In genomic region chr17:83649986-83650385, GRCm38 (mm10) we compare ENCODE assay signal across 19 mouse cellular contexts. TPM values are rescaled to one million over a fixed set of nuclear protein-coding genes. Genes with fewer than 3 reads are reported as not detected.
DNase-seq lines count a peak whose midpoint lies in the region; ATAC-seq and TF ChIP-seq lines count a peak whose summit lies in the region.
"Had no signal": no experiment of that assay in that cellular context is flagged by ENCODE, and none has a peak within 500 bp of the region (broad histone marks: within the 10 kb centered on the region; RNA-seq: fewer than 3 reads in every experiment).

No protein-coding gene starts in this region.

- peak overlapping the region; percentile 86 for H3K27ac ChIP-seq in liver, embryonic 12.5 days
- no peak overlapping the region for H3K27ac ChIP-seq in hindbrain, embryonic 16.5 days (ENCODE audit: low read depth, low read length)
- H3K27ac ChIP-seq in hindbrain, embryonic 10.5 days = no peak overlapping the region
- H3K27ac ChIP-seq: forebrain, embryonic 15.5 days; heart, adult 2 months; hindbrain, embryonic 15.5 days; kidney, embryonic 15.5 days; limb, embryonic 15.5 days; neural tube, embryonic 15.5 days had no signal

- peak overlapping the region; percentile 37; the same call in 1 of the 2 replicates for H3K4me2 ChIP-seq in liver, embryonic 12.5 days
- no peak overlapping the region for H3K4me2 ChIP-seq in hindbrain, embryonic 16.5 days (ENCODE audit: low read length)
- H3K4me2 ChIP-seq: forebrain, embryonic 15.5 days; hindbrain, embryonic 15.5 days; kidney, embryonic 15.5 days; limb, embryonic 15.5 days; midbrain, embryonic 11.5 days; neural tube, embryonic 15.5 days had no signal

- H3K9me3 ChIP-seq in liver, embryonic 12.5 days (replicated peaks) = no peaks in the 10 kb centered on the region
- H3K9me3 ChIP-seq in hindbrain, embryonic 16.5 days (ENCODE audit: control insufficient read depth, low read length) = no peaks in the 10 kb centered on the region
- no peaks in the 10 kb centered on the region for H3K9me3 ChIP-seq in hindbrain, embryonic 10.5 days
- H3K9me3 ChIP-seq: forebrain, embryonic 15.5 days; hindbrain, embryonic 15.5 days; kidney, embryonic 15.5 days; limb, embryonic 15.5 days; neural tube, embryonic 15.5 days had no signal

- H3K27me3 ChIP-seq in liver, embryonic 12.5 days (replicated peaks) = no peaks in the 10 kb centered on the region
- H3K27me3 ChIP-seq in splenic B cell, adult 2 months (ENCODE audit: control insufficient read depth, insufficient read depth, low read length, poor library complexity, severe bottlenecking) = no peaks in the 10 kb centered on the region
- H3K27me3 ChIP-seq in hindbrain, embryonic 16.5 days (replicated peaks; ENCODE audit: control insufficient read depth, insufficient read depth, low read length) = no peaks in the 10 kb centered on the region
- no peaks in the 10 kb centered on the region for H3K27me3 ChIP-seq in hindbrain, embryonic 10.5 days (ENCODE audit: insufficient read depth, poor library complexity, severe bottlenecking)
- H3K27me3 ChIP-seq: forebrain, embryonic 15.5 days; hindbrain, embryonic 15.5 days; kidney, embryonic 15.5 days; limb, embryonic 15.5 days; neural tube, embryonic 15.5 days had no signal

- TF ChIP-seq POLR2A in lung, adult 2 months (IDR thresholded peaks at IDR 0.05; ENCODE audit: borderline replicate concordance, extremely low read depth, low read depth, low read length) = no peak

- ATAC-seq in liver, embryonic 12.5 days = peak; percentile 71
- ATAC-seq in hindbrain, embryonic 16.5 days = no peak
- ATAC-seq: forebrain, embryonic 15.5 days had no signal

- TF ChIP-seq CTCF in lung, adult 2 months (IDR thresholded peaks at IDR 0.05; ENCODE audit: insufficient read depth, low read length) = no peak

- peak; percentile 13 for DNase-seq in lung, postnatal 10 days
- no peak for DNase-seq in lung, adult 2 months
- peak; percentile 41 for DNase-seq in T-cell, adult 2 months (ENCODE audit: low spot score)
- DNase-seq in splenic B cell, adult 2 months (ENCODE audit: low read depth, low spot score) = peak; percentile 26
- no peak for DNase-seq in cerebellum, postnatal 36 days
- DNase-seq in hindbrain, embryonic 10.5 days (ENCODE audit: low spot score) = no peak
- DNase-seq: cerebellum, adult 8-10 months; heart, adult 2 months; heart, postnatal 14 days; lung, postnatal 36 days; retina, postnatal 1 day had no signal

- no peaks in the 10 kb centered on the region for H3K36me3 ChIP-seq in liver, embryonic 12.5 days
- H3K36me3 ChIP-seq in splenic B cell, adult 2 months (ENCODE audit: control insufficient read depth, insufficient read depth, low read length, poor library complexity, severe bottlenecking) = no peaks in the 10 kb centered on the region
- H3K36me3 ChIP-seq in hindbrain, embryonic 16.5 days (ENCODE audit: control insufficient read depth, insufficient read depth, low read length) = no peaks in the 10 kb centered on the region
- H3K36me3 ChIP-seq in hindbrain, embryonic 10.5 days = no peaks in the 10 kb centered on the region
- H3K36me3 ChIP-seq: forebrain, embryonic 15.5 days; hindbrain, embryonic 15.5 days; kidney, embryonic 15.5 days; limb, embryonic 15.5 days; neural tube, embryonic 15.5 days had no signal

- no peak overlapping the region for H3K9ac ChIP-seq in liver, embryonic 12.5 days
- no peak overlapping the region for H3K9ac ChIP-seq in hindbrain, embryonic 16.5 days (ENCODE audit: low read depth, low read length)
- H3K9ac ChIP-seq: forebrain, embryonic 15.5 days; hindbrain, embryonic 15.5 days; kidney, embryonic 15.5 days; limb, embryonic 15.5 days; neural tube, embryonic 15.5 days had no signal

- WGBS in lung, adult 2 months = 87% methylated on average over 3 of the region's 3 CpGs
- 54% methylated on average over 3 of the region's 3 CpGs for WGBS in liver, embryonic 12.5 days (ENCODE audit: insufficient replicate concordance)
- WGBS in hindbrain, embryonic 16.5 days = 91% methylated on average over 3 of the region's 3 CpGs
- 85% methylated on average over 3 of the region's 3 CpGs for WGBS in hindbrain, embryonic 10.5 days

- H3K4me1 ChIP-seq in lung, adult 2 months (ENCODE audit: control insufficient read depth, insufficient read depth, low read length) = no peaks in the 10 kb centered on the region; the same call in 1 of the 2 replicates
- H3K4me1 ChIP-seq in liver, embryonic 12.5 days = peaks cover 79% of the 10 kb centered on the region
- H3K4me1 ChIP-seq in hindbrain, embryonic 16.5 days (ENCODE audit: control insufficient read depth, insufficient read depth, low read depth, low read length) = no peaks in the 10 kb centered on the region
- no peaks in the 10 kb centered on the region for H3K4me1 ChIP-seq in hindbrain, embryonic 10.5 days (replicated peaks)
- H3K4me1 ChIP-seq: forebrain, embryonic 15.5 days; hindbrain, embryonic 15.5 days; limb, embryonic 15.5 days; neural tube, embryonic 15.5 days had no signal

- no peak overlapping the region for H3K4me3 ChIP-seq in lung, adult 2 months (replicated peaks; ENCODE audit: extremely low read depth, low read depth, low read length)
- H3K4me3 ChIP-seq in liver, embryonic 12.5 days = no peak overlapping the region
- no peak overlapping the region for H3K4me3 ChIP-seq in hindbrain, embryonic 16.5 days (ENCODE audit: low read length)
- H3K4me3 ChIP-seq in hindbrain, embryonic 10.5 days = no peak overlapping the region
- H3K4me3 ChIP-seq: forebrain, embryonic 15.5 days; heart, adult 2 months; hindbrain, embryonic 15.5 days; kidney, embryonic 15.5 days; limb, embryonic 15.5 days; neural tube, embryonic 15.5 days had no signal

RNA-seq across cellular contexts. Expression of gene Kcng3, which starts 18.3 kb away (rescaled TPM):
- 0.03 and 0.05 TPM in 2 replicates for polyA plus RNA-seq in lung, adult 2 months (2012; rRNA removed)
- polyA plus RNA-seq in liver, embryonic 12.5 days (2016; fragmentation: Nextera tagmentation; extraction: Ambion mirVana) = 0.06 and 0.17 TPM in 2 replicates
- polyA plus RNA-seq in hindbrain, embryonic 16.5 days (2015; fragmentation: Nextera tagmentation; extraction: Ambion mirVana) = not detected in 2 replicates
- not detected in 2 replicates for polyA plus RNA-seq in hindbrain, embryonic 10.5 days (2016; fragmentation: Nextera tagmentation; extraction: Ambion mirVana)
- polyA plus RNA-seq: kidney, embryonic 15.5 days; limb, embryonic 15.5 days; midbrain, embryonic 11.5 days had no signal

RNA-seq across cellular contexts. Expression of gene Mta3, which starts 56.0 kb away (rescaled TPM):
- 30.2 and 34.9 TPM in 2 replicates for polyA plus RNA-seq in lung, adult 2 months (2012; rRNA removed)
- polyA plus RNA-seq in liver, embryonic 12.5 days (2016; fragmentation: Nextera tagmentation; extraction: Ambion mirVana) = 60.2 and 66.4 TPM in 2 replicates
- 29.4 and 34.3 TPM in 2 replicates for polyA plus RNA-seq in hindbrain, embryonic 16.5 days (2015; fragmentation: Nextera tagmentation; extraction: Ambion mirVana)
- polyA plus RNA-seq in hindbrain, embryonic 10.5 days (2016; fragmentation: Nextera tagmentation; extraction: Ambion mirVana) = 35.7 and 40.3 TPM in 2 replicates

Comparison
In these comparisons a context has a peak if more than half of its experiments do, and no peak if none do; other contexts are left out.
1. DNase-seq: peak in lung, postnatal 10 days (single experiment), T-cell, adult 2 months (single experiment) and splenic B cell, adult 2 months (single experiment); none in lung, adult 2 months (single experiment), cerebellum, postnatal 36 days (0 of 2) and hindbrain, embryonic 10.5 days (single experiment).